In genomic region chr15:79040501-79041416, GRCm38 (mm10) we compare ENCODE assay signal across 9 mouse cellular contexts. TPM values are rescaled to one million over a fixed set of nuclear protein-coding genes. Genes with fewer than 3 reads are reported as not detected.
DNase-seq lines count a peak whose midpoint lies in the region; ATAC-seq and TF ChIP-seq lines count a peak whose summit lies in the region.
"Had no signal": no experiment of that assay in that cellular context is flagged by ENCODE, and none has a peak within 500 bp of the region (broad histone marks: within the 10 kb centered on the region; RNA-seq: fewer than 3 reads in every experiment).

No protein-coding gene starts in this region.

- TF ChIP-seq CTCF in gastrocnemius, adult 2 months (IDR thresholded peaks at IDR 0.05), result no peak

- no peak for ATAC-seq in hindbrain, embryonic 14.5 days (ENCODE audit: low FRiP score)
- ATAC-seq in liver, embryonic 13.5 days (ENCODE audit: low read depth), result no peak

- WGBS in hindbrain, embryonic 14.5 days, result 24% methylated on average over 24 of the region's 24 CpGs
- WGBS in liver, embryonic 13.5 days (ENCODE audit: insufficient replicate concordance), result 14% methylated on average over 24 of the region's 24 CpGs

- H3K4me3 ChIP-seq in hindbrain, embryonic 14.5 days (replicated peaks; ENCODE audit: low read length), result peak overlapping the region; percentile 14
- H3K4me3 ChIP-seq in liver, embryonic 13.5 days (replicated peaks), result peak overlapping the region; percentile 38
- no peak overlapping the region; the same call in 1 of the 2 replicates for H3K4me3 ChIP-seq in gastrocnemius, adult 2 months

- H3K27ac ChIP-seq in hindbrain, embryonic 14.5 days, result no peak overlapping the region
- no peak overlapping the region for H3K27ac ChIP-seq in liver, embryonic 13.5 days
- no peak overlapping the region for H3K27ac ChIP-seq in gastrocnemius, adult 2 months

- H3K9me3 ChIP-seq in hindbrain, embryonic 14.5 days (ENCODE audit: control insufficient read depth, low read length), result no peaks in the 10 kb centered on the region
- no peaks in the 10 kb centered on the region for H3K9me3 ChIP-seq in liver, embryonic 13.5 days (replicated peaks)

- intact Hi-C loops in gastrocnemius, adult 2 months (cut with DNase I), result no loop called here

- peaks cover 15% of the 10 kb centered on the region for H3K4me1 ChIP-seq in hindbrain, embryonic 14.5 days (replicated peaks; ENCODE audit: control insufficient read depth, insufficient read depth, low read length)
- H3K4me1 ChIP-seq in liver, embryonic 13.5 days (replicated peaks), result peaks cover 64% of the 10 kb centered on the region

- peak overlapping the region; percentile 20; the same call in 1 of the 2 replicates for H3K9ac ChIP-seq in hindbrain, embryonic 14.5 days
- H3K9ac ChIP-seq in liver, embryonic 13.5 days, result peak overlapping the region; percentile 47

- peaks cover 12% of the 10 kb centered on the region; the same call in 1 of the 2 replicates for H3K36me3 ChIP-seq in hindbrain, embryonic 14.5 days (replicated peaks; ENCODE audit: control insufficient read depth, insufficient read depth)
- H3K36me3 ChIP-seq in liver, embryonic 13.5 days, result peaks cover 12% of the 10 kb centered on the region; the same call in 1 of the 2 replicates

- H3K27me3 ChIP-seq in hindbrain, embryonic 14.5 days (ENCODE audit: control insufficient read depth, insufficient read depth, low read length), result peaks cover 35% of the 10 kb centered on the region
- peaks cover 59% of the 10 kb centered on the region for H3K27me3 ChIP-seq in liver, embryonic 13.5 days

- H3K4me2 ChIP-seq in hindbrain, embryonic 14.5 days (replicated peaks), result peak overlapping the region; percentile 44
- peak overlapping the region; percentile 59 for H3K4me2 ChIP-seq in liver, embryonic 13.5 days

- DNase-seq in embryo, embryonic 10 days (ENCODE audit: low spot score), result peak; percentile 55
- DNase-seq in embryo, embryonic 9.5 days (ENCODE audit: extremely low spot score), result no peak
- DNase-seq in ZHBTc4 (ENCODE audit: low read depth, low spot score), result peak; percentile 47
- DNase-seq in hindbrain, embryonic 14.5 days (ENCODE audit: low spot score), result no peak
- DNase-seq in liver, embryonic 13.5 days, result no peak
- DNase-seq in thymus, postnatal 4 days, result peak; percentile 67
- DNase-seq in gastrocnemius, adult 2 months, result no peak
- DNase-seq in adrenal gland, postnatal 25 days, result no peak

RNA-seq across cellular contexts. Expression of gene Galr3, which starts 0.9 kb away (rescaled TPM):
- not detected in 2 replicates for polyA plus RNA-seq in hindbrain, embryonic 14.5 days (2014; fragmentation: Nextera tagmentation; extraction: Ambion mirVana)
- 0.13 and 0.20 TPM in 2 replicates for polyA plus RNA-seq in liver, embryonic 13.5 days (2015; fragmentation: Nextera tagmentation; extraction: Ambion mirVana)
- total RNA-seq in gastrocnemius, adult 2 months (2021), result not detected
- 0.39 TPM in 1 of 2 replicates, not detected in the other for total RNA-seq in adrenal gland, postnatal 25 days (2021)
- polyA plus RNA-seq: C2C12 had no signal

RNA-seq across cellular contexts. Expression of gene H1f0, which starts 12.5 kb away (rescaled TPM):
- 74.8 and 75.7 TPM in 2 replicates for polyA plus RNA-seq in hindbrain, embryonic 14.5 days (2014; fragmentation: Nextera tagmentation; extraction: Ambion mirVana)
- polyA plus RNA-seq in liver, embryonic 13.5 days (2015; fragmentation: Nextera tagmentation; extraction: Ambion mirVana), result 85.3 and 101 TPM in 2 replicates
- total RNA-seq in gastrocnemius, adult 2 months (2021), result 10 to 100 TPM; 71.8 to 76.8 TPM
- 159 and 217 TPM in 2 replicates for total RNA-seq in adrenal gland, postnatal 25 days (2021)

RNA-seq across cellular contexts. Expression of gene Ankrd54, which starts 21.9 kb away (rescaled TPM):
- polyA plus RNA-seq in hindbrain, embryonic 14.5 days (2014; fragmentation: Nextera tagmentation; extraction: Ambion mirVana), result 42.2 and 53.1 TPM in 2 replicates
- 47.9 and 49.6 TPM in 2 replicates for polyA plus RNA-seq in liver, embryonic 13.5 days (2015; fragmentation: Nextera tagmentation; extraction: Ambion mirVana)
- 1 to 10 TPM; 4.5 to 5.1 TPM for total RNA-seq in gastrocnemius, adult 2 months (2021)
- total RNA-seq in adrenal gland, postnatal 25 days (2021), result 20.4 and 27.4 TPM in 2 replicates

RNA-seq across cellular contexts. Expression of gene Eif3l, which starts 34.2 kb away (rescaled TPM):
- 170 and 177 TPM in 2 replicates for polyA plus RNA-seq in hindbrain, embryonic 14.5 days (2014; fragmentation: Nextera tagmentation; extraction: Ambion mirVana)
- 171 and 185 TPM in 2 replicates for polyA plus RNA-seq in liver, embryonic 13.5 days (2015; fragmentation: Nextera tagmentation; extraction: Ambion mirVana)
- 10 to 100 TPM; 53.6 to 54.0 TPM for total RNA-seq in gastrocnemius, adult 2 months (2021)
- total RNA-seq in adrenal gland, postnatal 25 days (2021), result 150 and 151 TPM in 2 replicates

Comparison
In these comparisons a context has a peak if more than half of its experiments do, and no peak if none do; other contexts are left out.
1. DNase-seq: peak in embryo, embryonic 10 days (single experiment), ZHBTc4 (single experiment) and thymus, postnatal 4 days (single experiment); none in embryo, embryonic 9.5 days (single experiment), hindbrain, embryonic 14.5 days (single experiment), liver, embryonic 13.5 days (single experiment), gastrocnemius, adult 2 months (single experiment) and adrenal gland, postnatal 25 days (single experiment).